Mouse (Mus musculus) MEL (cell line): ENCODE data around the gene Rtn2.

Experiments
- CTCF ChIP-seq, 3 experiments: IDR thresholded peaks in 2 of 3; conservative IDR thresholded peaks in 1 of 3; 2 replicates each; pipeline ENCODE4 v1.5.1; 2011 to 2012; ENCODE audit warnings: low read length in 3 of 3, low read depth in 2 of 3, mild to moderate bottlenecking in 2 of 3, improper control_type of control experiment in 1 of 3, inconsistent platforms in 1 of 3, mixed read lengths in 1 of 3, moderate library complexity in 1 of 3; ENCODE audit not compliant: control insufficient read depth in 1 of 3, insufficient read depth in 1 of 3, poor library complexity in 1 of 3, severe bottlenecking in 1 of 3
- GABPA ChIP-seq: IDR thresholded peaks from 2 replicates; pipeline ENCODE4 v1.6.1; 2012; ENCODE audit warnings: low read depth, mild to moderate bottlenecking, inconsistent platforms, low read length, improper control_type of control experiment, moderate library complexity
- ZKSCAN1 ChIP-seq: IDR thresholded peaks from 2 replicates; pipeline ENCODE4 v1.6.1; 2012; ENCODE audit warnings: low read depth, mild to moderate bottlenecking, inconsistent platforms, low read length, improper control_type of control experiment, moderate library complexity

- no peak for TF ChIP-seq GABPA
- no peak for TF ChIP-seq CTCF (IDR thresholded peaks at IDR 0.05 in 2 of 3, conservative IDR thresholded peaks at IDR 0.05 in 1 of 3; ENCODE audit: control insufficient read depth in 1 of 3, insufficient read depth in 1 of 3, low read depth in 2 of 3, low read length in 3 of 3, poor library complexity in 1 of 3, severe bottlenecking in 1 of 3)
- TF ChIP-seq ZKSCAN1, result no peak
These were observed 37.5 kb downstream of the Rtn2 start for GRCm38 (mm10) chr7:19319906-19320305.
